Mouse (Mus musculus) natural killer cell, adult 2 months (primary cell): ENCODE data around the gene Eef1akmt2.

Source experiments
- DNase-seq, 2 experiments: peaks; one replicate each; pipeline ENCODE4 v3.0.0; 2022; ENCODE audit warnings: low spot score in 2 of 2

Eef1akmt2 gene

GRCm38 (mm10) chr7:132787496-132788190 is 64.8 kb downstream of the Eef1akmt2 start:
- DNase-seq = no peak

- DNase-seq = no peak
These were observed 65.5 kb downstream of the Eef1akmt2 start for GRCm38 (mm10) chr7:132787022-132787421.

DNA sequence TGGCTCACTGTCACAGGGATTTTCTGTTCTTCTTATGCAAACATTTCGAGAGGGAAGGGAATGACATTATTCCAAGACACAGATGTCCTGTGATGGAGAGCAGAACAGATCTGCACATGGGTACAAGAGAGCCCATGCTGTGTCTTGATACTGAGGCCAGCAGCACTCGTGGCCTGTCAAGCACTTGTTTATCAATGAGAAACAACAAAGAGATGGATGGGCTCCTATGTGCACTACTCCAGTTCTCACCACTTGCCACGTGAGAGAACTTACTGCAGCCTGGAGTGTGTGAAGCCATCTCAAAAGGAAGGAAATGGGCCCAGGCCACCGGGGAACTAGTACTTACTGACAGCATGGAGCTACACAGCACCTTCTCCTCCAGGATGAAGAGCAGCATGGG is 66.0 kb downstream of the Eef1akmt2 start:
- DNase-seq = no peak

GRCm38 (mm10) chr7:132786011-132786410 is 66.5 kb downstream of the Eef1akmt2 start:
- no peak for DNase-seq

DNA sequence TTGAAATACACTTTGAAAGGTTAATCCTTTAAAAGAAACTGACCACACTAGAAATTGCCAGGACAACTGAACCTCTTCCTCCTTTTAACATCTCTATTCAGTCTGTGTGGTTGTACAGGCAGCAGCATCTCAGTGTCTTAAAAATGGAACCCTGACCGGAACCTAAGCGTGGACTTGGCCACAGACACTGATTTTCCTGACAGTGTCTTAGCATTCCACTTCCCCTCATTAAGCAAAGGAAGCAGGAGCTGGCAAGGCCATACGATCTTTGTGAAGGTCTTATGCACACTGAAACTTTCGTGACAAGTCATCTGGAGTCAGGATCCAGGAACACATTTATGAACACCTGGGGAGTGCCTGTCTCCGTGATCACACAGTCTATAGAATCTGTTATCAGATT is 68.4 kb downstream of the Eef1akmt2 start:
- no peak for DNase-seq

DNA sequence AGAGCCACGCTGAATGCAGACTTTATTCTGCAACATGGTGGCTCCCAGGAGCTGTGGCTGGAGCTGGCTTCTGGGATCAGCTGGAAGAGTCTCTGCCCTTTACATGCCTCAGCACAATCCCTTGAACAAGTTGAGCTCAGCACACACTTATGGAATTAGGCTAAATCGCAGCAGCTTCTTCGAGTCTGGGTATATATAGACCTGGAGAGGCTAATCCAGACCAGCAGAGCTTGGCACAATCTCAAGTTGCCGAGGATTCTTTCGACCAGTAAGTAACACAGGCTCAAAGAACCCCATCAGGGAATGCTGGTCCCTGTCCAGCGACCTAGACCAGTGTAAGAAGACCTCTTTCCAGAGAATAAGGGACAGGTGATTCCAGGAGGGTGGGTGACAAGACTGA is 70.6 kb downstream of the Eef1akmt2 start:
- no peak for DNase-seq

DNA sequence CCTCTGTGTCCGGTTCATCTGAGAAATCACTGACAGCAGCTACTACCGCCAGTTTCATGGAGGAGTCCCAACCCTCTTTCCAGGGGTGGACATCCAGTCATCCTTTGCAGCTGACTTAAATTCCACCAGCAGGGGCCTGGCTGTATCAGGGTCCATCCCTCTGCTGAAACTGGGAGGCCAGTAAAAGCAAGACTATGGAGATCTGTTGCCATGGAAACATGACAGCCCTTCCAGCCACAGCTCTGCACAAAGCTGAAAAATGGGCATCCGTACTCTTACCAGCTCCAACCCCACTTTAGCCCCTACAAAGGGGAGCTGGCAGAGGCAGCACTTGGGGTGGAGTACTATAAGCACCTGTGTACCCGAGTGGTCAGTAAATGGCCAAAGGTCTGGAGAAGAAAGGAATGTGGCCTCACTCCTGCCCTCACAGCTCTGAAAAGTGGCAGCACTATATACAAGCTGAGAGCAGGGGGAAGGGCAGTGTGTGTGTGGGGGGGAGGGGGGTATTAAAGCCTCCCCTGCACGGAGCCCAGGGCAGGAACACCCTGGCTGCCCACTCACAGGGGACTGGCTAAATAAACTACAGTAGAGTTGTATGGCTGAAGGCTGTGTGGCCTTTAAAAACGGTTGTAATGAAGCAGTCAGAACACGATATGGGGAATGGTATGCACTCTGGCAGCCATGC is 71.2 kb downstream of the Eef1akmt2 start:
- no peak for DNase-seq

GRCm38 (mm10) chr7:132780611-132781010 is 71.9 kb downstream of the Eef1akmt2 start:
- DNase-seq = no peak

- DNase-seq = no peak
These were observed 73.8 kb downstream of the Eef1akmt2 start for GRCm38 (mm10) chr7:132778630-132779029.

GRCm38 (mm10) chr7:132777728-132778453 is 74.6 kb downstream of the Eef1akmt2 start:
- no peak for DNase-seq
